Mouse (Mus musculus) bone marrow macrophage, adult 2 months (primary cell): ENCODE results near the gene Shb.

ENCODE experiments used
- CTCF ChIP-seq: IDR thresholded peaks from 2 replicates; pipeline ENCODE4 v1.5.1; 2012; ENCODE audit warnings: low read depth, mild to moderate bottlenecking, low read length, moderate library complexity
- POLR2A ChIP-seq: IDR thresholded peaks from 2 replicates; pipeline ENCODE4 v1.6.1; 2012; ENCODE audit warnings: mild to moderate bottlenecking, low read depth, low read length, borderline replicate concordance

- TF ChIP-seq CTCF (no peak), POLR2A (no peak)
Measured at GRCm38 (mm10) chr4:45506613-45507012, 25.7 kb downstream of the Shb start.
